Mouse (Mus musculus) embryonic fibroblast, embryonic 13.5 days (primary cell): Measurements from ENCODE around the gene Fam45a. TPM values are rescaled to one million over a fixed set of nuclear protein-coding genes. Genes with fewer than 3 reads are reported as not detected.
"Not testable (repeated sequence)": the region's sequence is repeated elsewhere in the genome, so short reads cannot be mapped to it uniquely, and the experiment has no call there.

Experiments used
- H3K27ac ChIP-seq: 2 replicates; pipeline ENCODE4 v1.5.1; 2012; ENCODE audit warnings: low read length, control low read depth, inconsistent platforms; ENCODE audit not compliant: insufficient read depth
- H3K4me1 ChIP-seq: 2 replicates; pipeline ENCODE4 v1.6.1; 2011; ENCODE audit warnings: low read length; ENCODE audit not compliant: control insufficient read depth, insufficient read depth
- H3K4me3 ChIP-seq: 2 replicates; pipeline ENCODE4 v1.5.1; 2011; ENCODE audit warnings: mild to moderate bottlenecking, control low read depth, low read length; ENCODE audit not compliant: insufficient read depth
- CTCF ChIP-seq: IDR thresholded peaks from 2 replicates; pipeline ENCODE4 v1.5.1; 2011; ENCODE audit warnings: mild to moderate bottlenecking, control low read depth, low read length, moderate library complexity, borderline replicate concordance; ENCODE audit not compliant: insufficient read depth
- POLR2A ChIP-seq: IDR thresholded peaks from 2 replicates; pipeline ENCODE4 v1.6.1; 2011; ENCODE audit warnings: low read depth, mild to moderate bottlenecking, control low read depth, low read length, moderate library complexity
- polyA plus RNA-seq: library from polyadenylated mRNA; stranded (reverse); fragments of >200 nt; gene quantifications from 2 replicates; pipeline ENCODE4 v1.2.4, GENCODE M21; 2011; ENCODE audit warnings: low read depth; ENCODE audit not compliant: missing spikeins, insufficient read length

Fam45a gene
- polyA plus RNA-seq, 1 experiment: 55.9 TPM

DNA sequence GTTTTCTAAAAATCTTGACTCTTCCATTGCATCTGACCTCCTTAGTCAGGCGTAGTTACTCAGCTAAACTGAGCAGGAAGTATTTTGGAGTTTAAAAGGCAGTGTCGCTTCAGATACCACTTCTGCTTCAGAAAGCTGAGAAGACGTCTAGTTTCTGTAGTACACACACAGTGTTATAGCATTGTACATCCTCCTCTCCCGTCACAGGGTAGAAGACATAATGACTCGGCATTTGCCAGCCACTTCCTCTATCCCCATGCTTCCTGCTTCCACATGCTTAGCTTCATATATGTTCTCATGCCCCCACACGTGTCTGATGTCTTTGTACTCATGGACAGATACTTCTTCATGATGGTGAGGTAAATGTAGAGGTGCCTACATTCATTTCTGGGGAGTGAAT, 7.3 kb downstream of the Fam45a start:
- no peak overlapping the region for H3K4me3 ChIP-seq
- no peak for TF ChIP-seq POLR2A
- no peak for TF ChIP-seq CTCF
- no peak overlapping the region for H3K27ac ChIP-seq
- no peaks in the 10 kb centered on the region for H3K4me1 ChIP-seq

DNA sequence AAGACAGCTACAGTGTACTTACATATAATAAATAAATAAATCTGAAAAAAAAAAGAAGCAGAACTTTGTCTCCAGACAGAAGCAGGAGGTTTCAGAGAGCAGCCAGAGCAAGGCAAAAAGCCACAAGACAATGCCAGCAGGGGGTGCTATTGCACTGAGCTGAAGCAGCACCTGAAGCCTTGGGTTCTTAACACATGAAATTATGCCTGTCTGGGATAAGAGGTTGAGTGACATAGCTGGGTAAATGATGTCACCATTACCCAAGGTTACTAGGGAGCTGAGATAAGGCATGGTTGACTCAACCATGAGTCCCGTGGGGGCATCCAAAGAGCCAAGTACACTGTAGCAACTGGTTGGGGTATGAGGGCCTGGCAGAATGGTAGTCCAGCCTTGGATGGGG, 26.4 kb downstream of the Fam45a start:
- no peak overlapping the region for H3K27ac ChIP-seq
- no peak overlapping the region for H3K4me3 ChIP-seq
- no peaks in the 10 kb centered on the region for H3K4me1 ChIP-seq
- TF ChIP-seq CTCF (peak; percentile 60; the same call in 1 of the 2 replicates), POLR2A (no peak)

DNA sequence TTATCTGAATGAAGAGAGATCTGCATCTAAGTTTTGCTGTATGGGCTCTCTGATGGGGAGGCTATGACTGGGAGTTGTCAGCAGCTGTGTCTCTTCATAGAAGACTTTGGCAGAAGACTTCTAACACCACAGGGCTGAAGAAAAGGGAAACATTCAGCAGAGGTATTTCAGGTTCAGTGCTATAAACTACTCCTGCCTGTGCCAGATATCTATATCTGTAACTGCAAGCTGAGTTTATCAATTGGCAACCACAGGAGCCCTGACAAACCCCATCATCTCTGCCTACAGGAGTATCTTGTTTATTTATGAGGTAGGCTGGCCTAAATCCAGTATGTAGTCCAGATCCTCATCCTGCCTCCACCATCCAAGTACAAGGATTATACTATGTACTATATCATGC, 31.9 kb downstream of the Fam45a start:
- H3K4me1 ChIP-seq: peaks cover 3% of the 10 kb centered on the region

DNA sequence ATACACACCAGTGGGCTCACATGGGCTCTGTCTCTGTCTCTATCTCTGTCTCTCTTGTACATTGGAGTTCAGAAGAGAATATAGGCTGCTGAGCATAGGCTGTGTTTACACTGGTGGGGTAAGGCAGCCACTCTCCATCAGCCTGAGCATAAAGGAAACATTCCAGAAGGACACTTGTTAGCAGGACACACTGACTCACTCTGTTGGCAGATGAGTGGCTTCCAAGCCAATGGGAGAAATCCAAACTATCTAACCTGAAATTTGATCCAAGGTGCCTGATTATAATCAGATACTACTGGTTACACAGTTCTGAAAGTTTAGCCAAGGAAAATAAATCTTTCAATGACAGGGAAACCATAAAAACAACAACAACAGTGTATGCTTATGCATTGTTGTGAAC, 34.3 kb downstream of the Fam45a start:
- no peak overlapping the region for H3K4me3 ChIP-seq
- H3K27ac ChIP-seq: no peak overlapping the region
- H3K4me1 ChIP-seq: peaks cover 3% of the 10 kb centered on the region
- no peak for TF ChIP-seq CTCF
- TF ChIP-seq POLR2A: no peak

More for the DNA sequence above, 31.9 kb downstream of the Fam45a start:
- TF ChIP-seq POLR2A (no peak), CTCF (no peak)
- no peak overlapping the region for H3K27ac ChIP-seq
- H3K4me3 ChIP-seq: no peak overlapping the region

DNA sequence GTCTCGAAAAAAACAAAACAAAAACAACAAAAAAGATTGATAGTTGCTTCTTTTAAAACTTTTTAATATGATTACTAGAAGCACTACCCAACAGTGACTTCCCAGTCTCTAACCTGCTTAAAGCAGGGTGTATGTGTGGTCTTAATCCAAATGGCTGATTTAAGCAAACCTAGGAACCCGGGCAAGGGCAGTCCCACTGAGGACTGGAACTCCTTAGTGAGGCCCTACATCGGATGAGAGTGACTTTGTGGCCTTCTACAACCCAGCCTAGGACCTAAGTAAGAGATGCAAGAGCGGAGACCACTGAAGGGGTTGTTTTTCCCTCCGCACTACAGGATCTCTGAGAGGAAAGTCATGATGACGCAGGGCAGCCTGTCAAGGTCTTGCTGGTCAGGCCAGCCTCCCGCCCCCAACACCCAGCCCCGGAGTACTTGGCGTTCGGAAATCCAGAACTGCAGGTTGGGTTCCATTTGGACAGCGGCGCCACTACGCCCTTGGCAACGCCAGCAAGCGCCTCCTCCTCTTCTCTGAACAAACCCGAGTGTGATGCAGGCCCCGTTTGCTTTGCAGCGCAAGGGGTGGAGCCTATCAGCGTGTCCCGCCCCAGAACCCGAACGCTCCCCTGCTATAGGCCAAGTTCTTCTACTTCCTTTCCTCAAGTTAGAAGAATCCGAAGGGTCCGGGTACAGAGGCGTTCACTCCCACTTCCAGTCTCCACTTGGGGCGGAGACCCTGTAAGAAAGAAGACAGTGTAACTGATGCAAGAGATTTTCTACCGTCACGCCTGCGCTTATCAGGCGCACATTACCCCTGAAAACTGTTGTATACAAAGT, 49.7 kb downstream of the Fam45a start, which contains the start of gene Sfxn4:
TSS of gene Sfxn4 (minus strand) at position 612 of the 833 bp plus-strand sequence.
- peak within 1 kb of the TSS; percentile 50 for H3K4me3 ChIP-seq
- H3K4me1 ChIP-seq: peaks cover 2% of the 10 kb centered on the region; the same call in 1 of the 2 replicates
- TF ChIP-seq CTCF: no peak
- TF ChIP-seq POLR2A: peak; percentile 87
- peak within 1 kb of the TSS; percentile 76 for H3K27ac ChIP-seq

DNA sequence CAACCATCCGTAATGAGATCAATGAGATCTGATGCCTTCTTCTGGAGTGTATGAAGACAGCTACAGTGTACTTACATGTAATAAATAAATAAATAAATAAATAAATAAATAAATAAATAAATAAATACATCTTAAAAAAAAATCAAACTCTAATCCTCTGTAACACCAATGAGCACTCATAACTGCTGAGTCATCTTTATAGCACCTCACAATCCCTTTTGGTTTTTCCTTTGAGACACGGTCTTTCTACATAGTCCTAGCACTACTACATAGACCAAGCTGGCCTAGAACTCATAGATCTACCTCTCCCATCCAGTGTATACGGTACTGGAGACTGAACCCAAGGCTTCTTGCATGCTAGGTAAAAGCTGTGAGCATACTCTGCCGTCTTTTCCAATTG, 54.8 kb downstream of the Fam45a start:
- not testable (repeated sequence) for H3K27ac ChIP-seq, H3K4me3 ChIP-seq, H3K4me1 ChIP-seq

DNA sequence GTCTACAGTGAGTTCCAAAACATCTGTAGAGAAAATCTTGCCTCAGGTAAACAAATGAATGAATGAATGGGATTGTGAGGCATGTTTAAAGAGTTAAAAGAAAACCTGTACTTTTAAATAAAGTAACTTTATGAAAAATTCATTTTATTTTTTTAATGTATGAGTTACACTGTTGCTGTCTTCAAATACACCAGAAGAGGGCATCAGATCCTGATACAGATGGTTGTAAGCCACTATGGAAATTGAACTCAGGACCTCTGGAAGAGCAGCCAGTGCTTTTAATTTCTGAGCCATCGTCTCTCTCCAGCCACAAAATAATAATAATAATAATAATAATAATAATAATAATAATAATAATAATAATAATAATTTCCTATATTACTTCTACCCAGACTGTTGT, 59.1 kb downstream of the Fam45a start:
- Histone ChIP-seq H3K4me3 (no peak overlapping the region), H3K27ac (no peak overlapping the region), H3K4me1 (peaks cover 3% of the 10 kb centered on the region; the same call in 1 of the 2 replicates)
- no peak for TF ChIP-seq POLR2A
- TF ChIP-seq CTCF: no peak

DNA sequence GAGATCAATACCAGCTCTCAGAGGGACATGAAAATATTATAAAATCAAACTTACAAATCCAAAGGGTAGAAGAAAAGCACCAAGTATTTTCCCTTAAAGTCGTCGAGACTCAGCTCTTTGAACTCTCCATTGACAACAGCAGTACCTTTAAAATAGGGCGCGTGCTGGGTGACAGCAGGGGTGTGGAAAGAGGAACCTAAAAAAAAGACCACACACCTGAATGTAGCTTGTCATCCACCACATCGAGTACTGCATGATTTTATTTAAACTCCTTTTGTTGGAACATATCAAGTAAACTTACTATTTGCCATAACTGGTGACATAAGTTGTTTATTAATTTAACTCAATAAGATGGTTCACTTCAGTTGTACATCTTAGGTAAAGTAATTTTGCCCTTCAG, 60.0 kb downstream of the Fam45a start:
- H3K4me3 ChIP-seq: no peak overlapping the region
- H3K27ac ChIP-seq: no peak overlapping the region
- TF ChIP-seq CTCF (no peak), POLR2A (no peak)
- peaks cover 3% of the 10 kb centered on the region; the same call in 1 of the 2 replicates for H3K4me1 ChIP-seq

DNA sequence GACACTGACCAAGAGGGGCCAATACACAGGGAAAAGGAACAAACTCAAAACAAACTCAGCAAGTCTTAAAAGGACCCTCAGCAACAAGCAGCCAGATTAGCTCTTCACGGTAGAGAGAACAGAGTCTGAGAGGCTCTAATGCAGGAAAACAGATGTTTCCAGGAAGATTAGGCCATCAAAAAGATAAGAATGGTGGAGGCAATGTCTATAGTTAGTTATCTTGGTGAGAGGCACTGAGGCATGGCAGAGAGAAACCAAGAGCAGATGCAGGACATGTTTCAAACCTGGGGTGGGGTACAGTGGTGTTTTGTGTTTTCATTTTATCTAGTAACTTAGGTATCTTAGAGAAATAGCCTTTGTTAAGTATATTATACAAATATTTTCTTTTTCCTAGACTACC, 60.9 kb downstream of the Fam45a start:
- Histone ChIP-seq H3K4me3 (no peak overlapping the region), H3K27ac (no peak overlapping the region), H3K4me1 (peaks cover 3% of the 10 kb centered on the region; the same call in 1 of the 2 replicates)
- no peak for TF ChIP-seq CTCF
- TF ChIP-seq POLR2A: no peak

DNA sequence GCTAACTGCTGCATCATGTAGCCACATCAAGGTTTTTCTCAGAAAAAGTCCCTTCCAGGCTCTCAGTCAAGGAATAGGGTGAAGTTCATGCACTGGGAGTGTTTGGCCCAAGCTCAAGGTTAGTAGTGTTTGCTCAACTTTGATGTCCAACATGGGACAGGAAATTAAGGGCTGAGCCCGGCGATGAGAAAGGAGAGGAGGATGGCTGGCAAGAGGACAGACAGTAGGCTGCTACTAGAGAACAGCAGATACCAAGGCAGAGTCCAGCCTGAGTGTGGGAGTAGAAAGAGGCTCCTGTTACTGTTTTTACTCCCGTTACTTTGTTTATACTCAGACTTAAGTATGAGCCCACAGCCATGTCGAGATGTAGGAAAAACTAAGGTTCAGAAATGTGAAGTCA, 62.1 kb downstream of the Fam45a start:
- peak overlapping the region; percentile 77 for H3K4me3 ChIP-seq
- H3K27ac ChIP-seq: peak overlapping the region; percentile 2; the same call in 1 of the 2 replicates
- TF ChIP-seq POLR2A (no peak), CTCF (no peak)
- H3K4me1 ChIP-seq: peaks cover 3% of the 10 kb centered on the region; the same call in 1 of the 2 replicates

DNA sequence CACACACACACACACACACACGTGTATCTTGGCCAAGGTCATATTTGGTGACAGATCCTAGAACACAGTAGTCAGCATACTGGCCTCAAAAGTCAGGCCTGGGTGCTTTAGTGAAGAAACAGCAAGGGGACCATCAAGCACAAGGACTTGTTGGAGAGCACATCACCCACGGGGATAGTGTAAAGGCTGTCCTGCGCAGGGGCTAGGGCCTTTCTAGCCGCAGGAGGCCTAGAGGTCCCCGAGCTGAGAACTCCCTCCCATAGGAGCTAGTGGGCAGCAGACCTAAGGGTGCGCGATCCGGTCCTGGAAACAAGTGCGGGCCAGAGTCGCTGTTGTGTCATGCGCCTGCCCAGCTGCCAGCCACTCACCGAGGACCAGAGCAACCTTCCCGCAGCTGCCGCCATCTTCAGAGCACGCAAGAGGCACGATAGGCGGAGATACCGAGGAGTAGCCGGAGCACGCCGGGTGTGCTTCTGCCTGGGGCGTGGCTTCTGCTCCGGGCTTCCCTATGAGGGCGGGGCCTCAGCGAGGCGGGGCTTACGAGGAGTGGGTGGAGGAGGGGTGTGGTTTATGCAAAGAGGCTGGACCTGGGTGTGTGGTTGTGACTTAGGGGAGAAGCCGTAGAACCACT, 62.8 kb downstream of the Fam45a start, which contains the start of gene Prdx3:
TSS of gene Prdx3 (minus strand) at position 493 of the 631 bp plus-strand sequence.
- Histone ChIP-seq H3K4me1 (peaks cover 3% of the 10 kb centered on the region; the same call in 1 of the 2 replicates), H3K4me3 (peak within 1 kb of the TSS; percentile 77), H3K27ac (peak within 1 kb of the TSS; percentile 45)
- TF ChIP-seq CTCF (no peak), POLR2A (peak; percentile 97)
